Mouse (Mus musculus) kidney, embryonic 14.5 days (tissue): ENCODE measurements around the gene Rab26. TPM values are rescaled to one million over a fixed set of nuclear protein-coding genes. Genes with fewer than 3 reads are reported as not detected.

Experiments used
- ATAC-seq: fragments of 200-750 bp; cut with Nextera tagmentation; 2 replicates; pipeline ENCODE4 v1.8.0; 2017; ENCODE audit warnings: moderate number of reproducible peaks, mild to moderate bottlenecking, moderate TSS enrichment, moderate library complexity; ENCODE audit not compliant: low FRiP score, low TSS enrichment
- H3K27ac ChIP-seq: fragments of 300-500 bp; sonication (generic); 2 replicates; pipeline ENCODE4 v1.5.1; 2014; ENCODE audit warnings: low read depth, mild to moderate bottlenecking, low read length, moderate library complexity, mixed read lengths
- H3K27me3 ChIP-seq: fragments of 300-500 bp; sonication (generic); 2 replicates; pipeline ENCODE4 v1.6.1; 2014; ENCODE audit warnings: mild to moderate bottlenecking, low read length; ENCODE audit not compliant: control insufficient read depth, insufficient read depth
- H3K36me3 ChIP-seq: fragments of 300-500 bp; sonication (generic); 2 replicates; pipeline ENCODE4 v1.6.1; 2014; ENCODE audit warnings: low read length, mixed read lengths; ENCODE audit not compliant: control insufficient read depth, insufficient read depth
- H3K4me1 ChIP-seq: fragments of 300-500 bp; sonication (generic); 2 replicates; pipeline ENCODE4 v1.6.1; 2014; ENCODE audit warnings: low read length, mixed read lengths; ENCODE audit not compliant: control insufficient read depth, insufficient read depth
- H3K4me2 ChIP-seq: fragments of 300-500 bp; sonication (generic); replicated peaks from 2 replicates; pipeline ENCODE4 v1.6.1; 2014; ENCODE audit warnings: low read depth, mild to moderate bottlenecking, low read length
- H3K4me3 ChIP-seq: fragments of 300-500 bp; sonication (generic); 2 replicates; pipeline ENCODE4 v1.5.1; 2014; ENCODE audit warnings: mild to moderate bottlenecking, low read length
- H3K9ac ChIP-seq: fragments of 300-500 bp; sonication (generic); 2 replicates; pipeline ENCODE4 v1.6.1; 2014; ENCODE audit warnings: low read depth, mild to moderate bottlenecking, low read length, moderate library complexity
- H3K9me3 ChIP-seq: fragments of 300-500 bp; sonication (generic); 2 replicates; pipeline ENCODE4 v1.6.1; 2016; ENCODE audit warnings: low read length; ENCODE audit not compliant: control insufficient read depth
- WGBS: fragments of 180-500 bp; shearing (Covaris S2); extraction: QIAGEN DNeasy Blood & Tissue Kit; methylation state at CpG from one replicate; pipeline ENCODE4 v1.1.7; 2014; 5-methylcytosine and 5-hydroxymethylcytosine counted together
- polyA plus RNA-seq: library from polyadenylated mRNA; unstranded; fragments of >200 nt; fragmentation: Nextera tagmentation; extraction: Ambion mirVana; gene quantifications from 2 replicates; pipeline ENCODE4 v1.2.1, GENCODE M21; 2014

Gene Rab26
- polyA plus RNA-seq, 1 experiment from 2014 or later: 2.7 TPM

DNA sequence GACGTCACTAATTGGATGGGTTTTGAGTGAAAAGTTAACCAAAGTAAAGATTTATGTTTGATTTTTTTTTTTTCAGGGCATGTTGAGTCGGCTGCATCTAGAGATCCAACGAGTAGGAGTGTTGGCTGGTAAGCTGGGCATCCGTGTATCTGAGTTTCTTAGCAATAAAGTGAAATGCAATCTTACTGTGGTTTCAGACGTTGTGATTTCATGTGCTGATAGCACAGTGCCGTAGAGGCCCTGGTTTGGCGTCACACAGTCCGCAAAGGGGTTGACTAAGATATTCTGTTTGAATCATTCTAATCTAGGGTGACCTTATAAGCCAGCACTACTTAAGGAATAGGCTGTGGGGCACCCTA, 5.5 kb downstream of the Rab26 start:
- WGBS: 0% methylated on average over 8 of the region's 8 CpGs
- no peak for ATAC-seq
- H3K9me3 ChIP-seq: no peaks in the 10 kb centered on the region
- H3K4me1 ChIP-seq: peaks cover 33% of the 10 kb centered on the region
- H3K4me2 ChIP-seq: peak overlapping the region; percentile 79
- H3K9ac ChIP-seq: peak overlapping the region; percentile 78
- H3K4me3 ChIP-seq: peak overlapping the region; percentile 62
- H3K36me3 ChIP-seq: peaks cover 21% of the 10 kb centered on the region
- peak overlapping the region; percentile 90 for H3K27ac ChIP-seq
- H3K27me3 ChIP-seq: no peaks in the 10 kb centered on the region

DNA sequence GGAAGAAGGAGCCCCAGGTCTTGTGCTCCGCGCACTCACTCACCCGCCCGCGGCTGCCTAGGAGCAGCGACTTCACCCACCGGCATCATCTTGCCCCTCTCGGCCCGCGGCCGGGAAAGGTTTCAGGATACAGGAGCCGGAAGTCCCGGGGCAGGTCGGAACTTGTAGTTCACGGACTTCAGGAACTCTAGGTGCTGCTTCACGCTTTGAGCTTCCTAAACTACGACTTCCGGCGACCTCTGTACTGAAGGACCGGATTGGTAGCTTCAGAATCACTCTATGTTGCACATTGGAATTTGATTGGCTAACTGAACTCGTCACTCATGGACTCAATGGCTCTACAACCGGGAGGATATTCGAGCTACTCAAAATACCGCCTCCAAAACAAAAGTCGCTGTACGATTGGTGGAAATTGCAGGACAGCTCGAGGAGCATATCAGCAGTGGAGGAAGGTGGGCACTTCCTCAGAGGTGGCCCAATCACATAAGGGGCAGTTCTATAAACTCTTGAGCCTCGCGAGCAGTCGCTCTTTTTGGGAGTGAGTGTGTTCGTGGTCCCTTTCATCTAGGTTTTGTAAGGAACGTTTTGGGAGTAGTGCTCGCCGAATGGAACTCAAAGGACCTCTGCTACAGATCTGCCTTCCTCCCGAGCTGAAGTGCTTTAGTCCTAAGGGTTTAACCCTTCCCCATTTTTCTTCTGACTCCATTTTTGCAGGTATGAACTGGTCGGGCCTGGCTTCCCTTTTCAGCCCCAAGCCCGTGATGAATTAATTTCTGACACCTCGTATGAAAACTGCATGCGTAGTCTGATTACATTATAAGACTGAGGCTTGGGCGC, 6.1 kb downstream of the Rab26 start, which contains the start of gene Traf7:
Traf7 (minus strand) TSS at position 216 of the 837 bp plus-strand sequence.
- H3K9me3 ChIP-seq: no peaks in the 10 kb centered on the region
- peaks cover 21% of the 10 kb centered on the region for H3K36me3 ChIP-seq
- H3K27ac ChIP-seq: peak within 1 kb of the TSS; percentile 90
- under 1% methylated on average over 40 of the region's 40 CpGs for WGBS
- peak within 1 kb of the TSS; percentile 81 for H3K4me3 ChIP-seq
- peak within 1 kb of the TSS; percentile 79 for H3K4me2 ChIP-seq
- H3K9ac ChIP-seq: peak within 1 kb of the TSS; percentile 83
- H3K27me3 ChIP-seq: no peaks in the 10 kb centered on the region
- ATAC-seq: peak; percentile 96
- peaks cover 27% of the 10 kb centered on the region for H3K4me1 ChIP-seq

DNA sequence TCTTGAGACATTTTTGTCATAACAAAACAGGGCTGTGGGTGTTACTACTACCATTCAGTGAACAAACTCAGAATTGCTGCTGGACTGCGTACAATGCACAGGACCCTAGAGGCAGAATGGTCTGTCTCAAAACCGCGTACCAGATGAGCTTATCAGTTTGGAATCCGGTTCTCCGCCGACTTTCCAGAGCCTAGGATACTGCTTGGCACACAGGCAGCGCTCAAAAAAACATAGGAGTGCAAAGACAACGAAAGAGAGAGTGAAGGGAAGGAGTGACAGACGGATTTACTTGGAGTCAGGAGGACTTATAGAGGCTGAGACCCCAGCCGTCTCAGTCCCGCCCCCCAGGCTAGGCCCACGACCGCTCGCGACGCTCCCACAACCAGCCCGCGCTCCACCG, 6.7 kb downstream of the Rab26 start:
- H3K4me1 ChIP-seq: peaks cover 24% of the 10 kb centered on the region
- WGBS: under 1% methylated on average over 19 of the region's 19 CpGs
- peaks cover 21% of the 10 kb centered on the region for H3K36me3 ChIP-seq
- peak overlapping the region; percentile 57; the same call in 1 of the 2 replicates for H3K27ac ChIP-seq
- peak overlapping the region; percentile 83 for H3K9ac ChIP-seq
- peak overlapping the region; percentile 81 for H3K4me3 ChIP-seq
- H3K27me3 ChIP-seq: no peaks in the 10 kb centered on the region
- ATAC-seq: peak; percentile 1; the same call in 1 of the 2 replicates
- no peaks in the 10 kb centered on the region for H3K9me3 ChIP-seq
- peak overlapping the region; percentile 60 for H3K4me2 ChIP-seq

DNA sequence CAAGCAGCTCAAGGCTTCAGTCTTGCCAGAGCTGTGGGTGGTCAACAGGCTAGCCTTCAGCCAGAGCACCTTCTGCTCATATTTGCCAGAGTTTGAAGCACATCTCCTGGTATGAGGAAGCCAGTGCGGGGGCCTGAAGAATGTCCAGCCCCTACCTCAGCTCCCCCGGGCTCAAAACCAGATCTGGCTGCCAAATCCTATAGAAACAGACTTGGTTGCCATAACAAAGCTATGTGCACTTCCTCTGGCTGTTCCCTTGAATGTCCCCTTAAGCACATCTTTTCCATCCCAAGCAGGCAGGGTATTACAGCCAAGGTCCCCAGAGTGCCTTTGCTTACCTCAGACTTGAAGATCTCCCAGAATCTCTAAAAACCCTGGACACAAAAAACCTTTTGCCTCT, 9.3 kb downstream of the Rab26 start:
- 83% methylated on average over 2 of the region's 2 CpGs for WGBS
- Histone ChIP-seq H3K4me2 (no peak overlapping the region), H3K27ac (no peak overlapping the region), H3K36me3 (peaks cover 6% of the 10 kb centered on the region), H3K9me3 (no peaks in the 10 kb centered on the region), H3K27me3 (no peaks in the 10 kb centered on the region), H3K4me3 (no peak overlapping the region), H3K4me1 (peaks cover 14% of the 10 kb centered on the region), H3K9ac (no peak overlapping the region)
- ATAC-seq: no peak

DNA sequence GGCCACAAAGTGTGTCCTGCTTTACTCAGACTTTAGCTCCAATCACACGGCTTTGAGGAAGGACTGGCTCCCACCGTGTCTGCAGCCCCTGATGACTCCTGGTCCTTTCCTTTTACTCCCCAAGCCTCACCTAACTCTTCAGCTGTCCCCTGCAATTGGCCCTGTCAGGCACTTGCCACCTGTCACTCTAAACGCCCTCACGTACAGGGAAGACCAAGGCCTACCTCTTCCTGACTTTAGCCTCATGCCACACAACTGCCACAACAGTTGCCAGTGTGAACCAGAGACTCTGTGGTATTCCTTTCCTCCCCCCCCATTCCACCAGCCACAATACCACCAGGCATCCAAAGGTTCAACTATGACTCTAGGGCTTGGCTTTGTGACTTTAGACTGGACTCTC, 13.6 kb downstream of the Rab26 start:
- WGBS: 89% methylated on average over 4 of the region's 4 CpGs
- H3K9me3 ChIP-seq: no peaks in the 10 kb centered on the region
- ATAC-seq: no peak
- H3K4me1 ChIP-seq: no peaks in the 10 kb centered on the region
- H3K27ac ChIP-seq: no peak overlapping the region
- H3K4me2 ChIP-seq: no peak overlapping the region
- H3K4me3 ChIP-seq: no peak overlapping the region
- no peaks in the 10 kb centered on the region for H3K27me3 ChIP-seq
- H3K9ac ChIP-seq: no peak overlapping the region
- peaks cover 34% of the 10 kb centered on the region for H3K36me3 ChIP-seq

DNA sequence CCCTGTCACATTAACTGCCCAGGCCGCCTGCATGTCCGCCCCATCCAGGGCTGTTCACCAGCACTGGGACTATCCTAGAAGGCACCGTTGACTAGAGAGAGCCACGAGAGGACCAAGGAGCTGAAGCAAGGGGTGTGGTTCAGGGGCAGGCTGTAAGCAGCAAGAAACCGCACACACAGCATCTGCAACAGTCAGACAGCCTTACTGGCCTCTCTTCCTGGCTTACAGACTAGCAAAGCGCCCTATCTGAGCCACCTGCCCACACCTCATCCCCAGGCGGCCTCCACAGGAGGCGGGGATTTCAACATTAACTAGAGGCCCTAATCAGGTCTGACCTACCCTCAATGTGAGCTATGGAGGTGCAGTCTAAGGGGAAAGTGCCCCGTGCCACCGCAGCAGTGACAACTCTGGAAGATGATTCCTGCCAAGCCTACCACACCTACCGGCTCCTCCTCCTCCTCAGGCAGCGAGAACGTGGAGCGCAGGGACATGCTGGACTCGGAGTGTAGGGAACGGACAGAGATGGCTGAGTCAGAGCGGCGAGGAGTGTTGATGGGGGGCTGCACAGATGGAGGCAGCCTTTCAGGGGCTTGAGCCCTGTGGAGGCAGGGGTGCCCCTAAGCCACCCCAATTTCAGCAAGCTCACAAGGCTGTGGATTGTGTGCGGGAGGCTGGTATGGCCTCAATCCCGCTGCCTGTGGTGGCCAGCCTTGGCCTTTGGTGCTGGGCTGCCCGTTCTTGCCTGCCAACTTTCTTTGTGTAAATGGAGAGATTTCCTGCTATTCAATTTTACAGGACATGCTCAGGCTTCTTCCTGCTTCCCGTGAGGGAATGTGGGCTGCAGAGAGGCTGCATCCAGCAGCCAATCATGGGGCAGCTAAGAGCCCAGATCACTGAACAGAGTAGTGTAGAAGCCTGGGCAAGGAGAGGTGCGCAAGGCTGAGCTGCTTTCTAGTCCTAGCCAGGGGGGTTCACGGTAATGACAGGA, 19.4 kb downstream of the Rab26 start:
- 84% methylated on average over 24 of the region's 24 CpGs for WGBS
- Histone ChIP-seq H3K9me3 (no peaks in the 10 kb centered on the region), H3K4me2 (peak overlapping the region; percentile 6; the same call in 1 of the 2 replicates), H3K27ac (peak overlapping the region; percentile 66; the same call in 1 of the 2 replicates), H3K27me3 (no peaks in the 10 kb centered on the region), H3K9ac (no peak overlapping the region), H3K4me3 (no peak overlapping the region), H3K4me1 (no peaks in the 10 kb centered on the region), H3K36me3 (peaks cover 82% of the 10 kb centered on the region)
- ATAC-seq: no peak

DNA sequence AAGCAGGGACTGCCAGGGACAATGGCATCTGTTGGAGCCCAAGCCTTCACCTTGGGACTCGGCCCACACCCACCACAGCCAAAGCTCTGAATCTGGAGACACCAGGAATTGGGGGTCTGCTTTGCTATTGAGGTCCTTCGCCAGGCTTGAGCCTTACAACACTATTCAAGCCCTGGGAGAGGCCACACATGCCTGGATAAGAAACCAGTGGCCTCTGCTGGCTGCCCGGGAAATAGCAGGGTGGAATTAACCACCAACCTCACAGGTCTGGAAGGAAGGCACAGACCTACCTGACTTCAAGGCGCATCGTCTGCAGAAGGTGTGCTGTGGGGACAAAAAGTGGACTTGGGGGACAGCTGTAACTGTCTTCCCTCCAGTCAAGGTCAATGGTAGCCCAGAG, 20.4 kb downstream of the Rab26 start:
- peak overlapping the region; percentile 6; the same call in 1 of the 2 replicates for H3K4me2 ChIP-seq
- H3K9ac ChIP-seq: no peak overlapping the region
- H3K27ac ChIP-seq: no peak overlapping the region
- 54% methylated on average over 5 of the region's 5 CpGs for WGBS
- H3K4me1 ChIP-seq: no peaks in the 10 kb centered on the region
- H3K4me3 ChIP-seq: no peak overlapping the region
- no peaks in the 10 kb centered on the region for H3K9me3 ChIP-seq
- ATAC-seq: peak; percentile 30
- H3K27me3 ChIP-seq: no peaks in the 10 kb centered on the region
- H3K36me3 ChIP-seq: peaks cover 85% of the 10 kb centered on the region

DNA sequence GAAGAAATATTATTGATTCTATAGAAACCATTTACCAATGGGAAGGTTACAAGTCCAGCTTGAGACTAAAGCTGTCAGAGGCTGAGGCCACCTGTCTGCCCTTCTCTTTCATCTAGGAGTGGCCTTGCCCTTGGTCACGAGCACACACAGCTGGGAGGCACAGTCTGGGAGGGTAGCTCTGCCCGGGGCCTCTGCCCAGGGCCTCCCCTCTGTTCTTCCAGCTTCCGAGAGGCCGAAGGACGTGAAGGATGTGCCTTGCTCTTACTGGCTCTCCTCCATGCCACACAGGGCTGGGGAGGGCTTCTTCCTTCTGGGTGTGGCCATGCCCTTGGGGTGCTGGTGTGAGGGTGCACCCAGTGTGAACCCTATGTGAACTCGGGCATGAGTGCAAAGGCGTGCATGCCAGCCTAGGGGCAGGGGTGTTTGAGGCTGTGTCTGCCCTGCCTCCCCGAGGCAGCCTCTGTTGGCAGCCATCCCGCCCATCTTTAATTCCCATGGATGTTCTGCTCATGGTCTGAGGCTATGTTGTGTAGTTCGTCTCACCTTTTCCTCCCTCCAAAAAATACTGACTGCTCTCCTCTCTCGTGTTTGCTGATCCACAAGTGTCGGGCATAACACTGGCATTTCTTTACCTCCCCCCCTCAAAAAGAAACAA, 26.1 kb downstream of the Rab26 start:
- H3K36me3 ChIP-seq: peaks cover 49% of the 10 kb centered on the region
- no peak overlapping the region for H3K27ac ChIP-seq
- 82% methylated on average over 12 of the region's 12 CpGs for WGBS
- no peak overlapping the region for H3K4me2 ChIP-seq
- peaks cover 3% of the 10 kb centered on the region; the same call in 1 of the 2 replicates for H3K4me1 ChIP-seq
- H3K27me3 ChIP-seq: no peaks in the 10 kb centered on the region
- ATAC-seq: no peak
- H3K9me3 ChIP-seq: no peaks in the 10 kb centered on the region
- no peak overlapping the region for H3K4me3 ChIP-seq
- H3K9ac ChIP-seq: no peak overlapping the region
